Mouse (Mus musculus) CD4-positive helper T cell, adult 2 months (primary cell): ENCODE measurements around the gene Hk1.

ENCODE experiments used
- DNase-seq: peaks from one replicate; pipeline ENCODE4 v3.0.0-alpha.2; 2012; ENCODE audit warnings: low read depth, missing footprints, low spot score

The Hk1 gene

GRCm38 (mm10) chr10:62224231-62224630, 155.5 kb downstream of the Hk1 start:
- no peak for DNase-seq

- no peak for DNase-seq
Measured at GRCm38 (mm10) chr10:62222777-62223176, 156.9 kb downstream of the Hk1 start.

- no peak for DNase-seq
Measured at GRCm38 (mm10) chr10:62221647-62222046, 158.1 kb downstream of the Hk1 start.

- DNase-seq = no peak
Measured at GRCm38 (mm10) chr10:62220732-62221514, 158.8 kb downstream of the Hk1 start.
